Mouse (Mus musculus) lung, adult 2 months (tissue): ENCODE data around the gene Fam160a1. TPM values are rescaled to one million over a fixed set of nuclear protein-coding genes. Genes with fewer than 3 reads are reported as not detected.
A peak's percentile ranks its signal among the peaks of the same experiment; 100 is the strongest.

ENCODE experiments used
- DNase-seq: peaks from one replicate; pipeline ENCODE4 v3.0.0; 2022
- H3K4me1 ChIP-seq: fragments of 200-500 bp; 2 replicates; pipeline ENCODE4 v1.6.1; 2011; ENCODE audit warnings: low read length; ENCODE audit not compliant: control insufficient read depth, insufficient read depth
- H3K4me3 ChIP-seq: fragments of 200-500 bp; replicated peaks from 2 replicates; pipeline ENCODE3; 2011; ENCODE audit warnings: low read depth, mild to moderate bottlenecking, control low read depth, low read length; ENCODE audit errors: extremely low read depth
- CTCF ChIP-seq: fragments of 200-500 bp; IDR thresholded peaks from 2 replicates; pipeline ENCODE4 v1.5.1; 2011; ENCODE audit warnings: mild to moderate bottlenecking, low read length, control low read depth; ENCODE audit not compliant: insufficient read depth
- POLR2A ChIP-seq: fragments of 200-500 bp; IDR thresholded peaks from 2 replicates; pipeline ENCODE4 v1.6.1; 2011; ENCODE audit warnings: low read depth, mild to moderate bottlenecking, control low read depth, low read length, borderline replicate concordance; ENCODE audit errors: extremely low read depth
- WGBS: fragments of 180-500 bp; shearing (Covaris S2); methylation state at CpG from one replicate; pipeline ENCODE4 v1.1.7; 2018; 5-methylcytosine and 5-hydroxymethylcytosine counted together
- polyA plus RNA-seq: library from polyadenylated mRNA; depleted of rRNA; stranded (reverse); fragments of >200 nt; gene quantifications from 2 replicates; pipeline ENCODE4 v1.2.3, GENCODE M21; 2012; rRNA removed

The Fam160a1 gene
- polyA plus RNA-seq, 1 experiment = 14.0 TPM

- no peak overlapping the region for H3K4me3 ChIP-seq
- WGBS = 33% methylated on average over 2 of the region's 2 CpGs
- no peak for DNase-seq
- no peaks in the 10 kb centered on the region for H3K4me1 ChIP-seq
- TF ChIP-seq POLR2A (no peak), CTCF (no peak)
Measured at GRCm38 (mm10) chr3:85635126-85635419, 182.0 kb downstream of the Fam160a1 start.

GRCm38 (mm10) chr3:85634389-85635125, 182.5 kb downstream of the Fam160a1 start:
- Histone ChIP-seq H3K4me1 (no peaks in the 10 kb centered on the region), H3K4me3 (no peak overlapping the region)
- TF ChIP-seq POLR2A = no peak
- no peak for TF ChIP-seq CTCF
- 85% methylated on average over 8 of the region's 8 CpGs for WGBS
- no peak for DNase-seq

- Histone ChIP-seq H3K4me3 (no peak overlapping the region), H3K4me1 (no peaks in the 10 kb centered on the region)
- no peak for DNase-seq
- 75% methylated on average over 2 of the region's 2 CpGs for WGBS
- no peak for TF ChIP-seq POLR2A
- TF ChIP-seq CTCF = no peak
Measured at GRCm38 (mm10) chr3:85633733-85634132, 183.4 kb downstream of the Fam160a1 start.

GRCm38 (mm10) chr3:85629895-85630510, 187.1 kb downstream of the Fam160a1 start:
- H3K4me3 ChIP-seq = no peak overlapping the region
- H3K4me1 ChIP-seq = no peaks in the 10 kb centered on the region
- 97% methylated on average over 4 of the region's 4 CpGs for WGBS
- no peak for DNase-seq
- TF ChIP-seq POLR2A = no peak
- no peak for TF ChIP-seq CTCF

GRCm38 (mm10) chr3:85619751-85620150, 197.3 kb downstream of the Fam160a1 start:
- no peaks in the 10 kb centered on the region for H3K4me1 ChIP-seq
- WGBS = 93% methylated on average over 1 of the region's 1 CpGs
- no peak for DNase-seq
- TF ChIP-seq CTCF = no peak
- no peak for TF ChIP-seq POLR2A
- H3K4me3 ChIP-seq = no peak overlapping the region

GRCm38 (mm10) chr3:85619345-85619744, 197.7 kb downstream of the Fam160a1 start:
- DNase-seq = no peak
- 94% methylated on average over 5 of the region's 5 CpGs for WGBS
- no peak overlapping the region for H3K4me3 ChIP-seq
- TF ChIP-seq POLR2A = no peak
- TF ChIP-seq CTCF = no peak
- H3K4me1 ChIP-seq = no peaks in the 10 kb centered on the region

- Histone ChIP-seq H3K4me1 (no peaks in the 10 kb centered on the region), H3K4me3 (no peak overlapping the region)
- peak; percentile 28; the same call in 1 of the 2 replicates for TF ChIP-seq CTCF
- no peak for TF ChIP-seq POLR2A
- DNase-seq = no peak
- WGBS = 84% methylated on average over 6 of the region's 6 CpGs
Measured at GRCm38 (mm10) chr3:85618885-85619284, 198.2 kb downstream of the Fam160a1 start.

GRCm38 (mm10) chr3:85616389-85616788, 200.7 kb downstream of the Fam160a1 start:
- no peak for DNase-seq
- TF ChIP-seq CTCF (no peak), POLR2A (no peak)
- Histone ChIP-seq H3K4me1 (no peaks in the 10 kb centered on the region), H3K4me3 (no peak overlapping the region)
- WGBS = 88% methylated on average over 1 of the region's 1 CpGs

Other genes with a start within 250 kb of the Fam160a1 start
- gene Gatb, start 243.2 kb downstream of the Fam160a1 start, polyA plus RNA-seq = 2.2 and 3.9 TPM in 2 replicates
- 1.9 and 2.6 TPM in 2 replicates for gene Glt28d2, start 70.2 kb upstream of the Fam160a1 start, polyA plus RNA-seq
- 11.8 and 16.9 TPM in 2 replicates for gene Gm37240, start 70.2 kb upstream of the Fam160a1 start, polyA plus RNA-seq
- 64.7 and 96.6 TPM in 2 replicates for gene Sh3d19, start 153.8 kb upstream of the Fam160a1 start, polyA plus RNA-seq
- not detected in 2 replicates for gene Prss48, start 185.2 kb upstream of the Fam160a1 start, polyA plus RNA-seq